Mouse (Mus musculus) myocyte (in vitro differentiated cells): ENCODE data around the gene Pzp. TPM values are rescaled to one million over a fixed set of nuclear protein-coding genes. Genes with fewer than 3 reads are reported as not detected.

Source experiments
- H3K27me3 ChIP-seq: one replicate; pipeline ENCODE4 v1.6.1; 2011; ENCODE audit not compliant: control insufficient read depth, insufficient read depth, insufficient read length
- H3K36me3 ChIP-seq: one replicate; pipeline ENCODE4 v1.6.1; 2011; ENCODE audit not compliant: control insufficient read depth, insufficient read depth
- H3K4me2 ChIP-seq: one replicate; pipeline ENCODE4 v1.6.1; 2011; ENCODE audit warnings: low read depth, control low read depth
- H3K4me3 ChIP-seq: one replicate; pipeline ENCODE4 v1.5.1; 2011; ENCODE audit warnings: mild to moderate bottlenecking, control low read depth, moderate library complexity
- H3K79me2 ChIP-seq: one replicate; pipeline ENCODE4 v1.6.1; 2011; ENCODE audit not compliant: control insufficient read depth, insufficient read depth
- H3ac ChIP-seq: one replicate; pipeline ENCODE4 v1.6.1; 2011; ENCODE audit not compliant: control insufficient read depth, insufficient read length
- CEBPB ChIP-seq: IDR thresholded peaks from 2 replicates; pipeline ENCODE4 v1.6.1; 2011; ENCODE audit warnings: mild to moderate bottlenecking, moderate library complexity; ENCODE audit not compliant: poor library complexity, insufficient read depth, severe bottlenecking
- MAX ChIP-seq: IDR thresholded peaks from one replicate; pipeline ENCODE4 v1.6.1; 2011; ENCODE audit warnings: low read depth, mild to moderate bottlenecking, control low read depth
- MYOD1 ChIP-seq, 3 experiments: IDR thresholded peaks; one replicate each; pipeline ENCODE4 v1.6.1; 2011; ENCODE audit warnings: control low read depth in 2 of 3, low read depth in 2 of 3, mild to moderate bottlenecking in 2 of 3, moderate library complexity in 1 of 3; ENCODE audit not compliant: insufficient read length in 2 of 3, control insufficient read depth in 1 of 3
- MYOG ChIP-seq, 3 experiments: IDR thresholded peaks; one replicate each; pipeline ENCODE4 v1.6.1; 2011; ENCODE audit warnings: control low read depth in 2 of 3, low read depth in 2 of 3, mild to moderate bottlenecking in 2 of 3; ENCODE audit not compliant: insufficient read length in 2 of 3, control insufficient read depth in 1 of 3, insufficient read depth in 1 of 3
- REST ChIP-seq: IDR thresholded peaks from one replicate; pipeline ENCODE4 v1.6.1; 2011; ENCODE audit warnings: mild to moderate bottlenecking, control low read depth, moderate library complexity; ENCODE audit not compliant: insufficient read depth, insufficient read length
- SRF ChIP-seq: IDR thresholded peaks from one replicate; pipeline ENCODE4 v1.6.1; 2011; ENCODE audit warnings: low read depth; ENCODE audit not compliant: control insufficient read depth, insufficient read length
- TCF12 ChIP-seq: IDR thresholded peaks from one replicate; pipeline ENCODE4 v1.6.1; 2011; ENCODE audit warnings: mild to moderate bottlenecking, control low read depth; ENCODE audit not compliant: poor library complexity, insufficient read depth, severe bottlenecking
- TCF3 ChIP-seq: IDR thresholded peaks from one replicate; pipeline ENCODE4 v1.6.1; 2011; ENCODE audit warnings: low read depth, control low read depth; ENCODE audit not compliant: insufficient read length
- USF1 ChIP-seq: IDR thresholded peaks from one replicate; pipeline ENCODE4 v1.6.1; 2011; ENCODE audit warnings: low read depth, mild to moderate bottlenecking, control low read depth, moderate library complexity
- polyA plus RNA-seq: library from polyadenylated mRNA; unstranded; fragments of >200 nt; fragmentation: generic; extraction: Trizol; gene quantifications from one replicate; pipeline ENCODE4 v1.2.1, GENCODE M21; 2012; ENCODE audit warnings: missing spikeins

Gene Pzp
- polyA plus RNA-seq, 1 experiment: not detected

DNA sequence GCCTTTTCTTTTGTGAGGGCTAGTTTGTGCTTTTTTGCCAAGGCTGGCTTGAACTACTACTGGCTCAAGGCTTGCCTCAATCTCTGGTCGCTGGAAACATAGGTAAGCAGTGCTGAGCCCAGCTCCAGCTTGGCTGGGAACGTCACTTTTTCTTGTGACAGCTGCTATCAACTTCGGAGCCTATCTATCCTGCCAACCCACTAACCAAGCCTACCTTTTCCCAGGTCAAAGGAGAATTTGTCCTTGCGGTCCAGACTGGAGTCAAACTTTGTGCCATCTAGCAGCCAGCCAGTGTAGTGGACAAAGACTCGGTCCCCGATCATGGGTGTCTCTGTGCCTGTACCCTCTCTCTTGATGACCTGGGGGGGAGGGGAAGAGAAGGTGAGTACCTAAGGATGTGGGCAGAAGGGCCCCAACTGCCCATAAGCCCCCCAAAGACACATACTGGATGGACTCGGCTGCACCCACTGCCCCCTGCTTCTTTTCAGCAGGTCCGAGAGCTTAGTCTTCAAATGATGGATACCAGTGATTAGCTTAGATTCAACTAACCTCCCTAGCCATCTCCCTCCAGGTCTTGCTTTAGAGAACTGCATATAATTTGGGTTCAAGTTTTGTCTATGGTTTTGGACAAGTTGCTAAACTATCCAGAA, 90.0 kb downstream of the Pzp start:
- H3K4me3 ChIP-seq: peak overlapping the region; percentile 88
- H3K27me3 ChIP-seq: no peaks in the 10 kb centered on the region
- H3K36me3 ChIP-seq: peaks cover 37% of the 10 kb centered on the region
- peak overlapping the region; percentile 81 for H3K4me2 ChIP-seq
- H3ac ChIP-seq: no peak overlapping the region
- TF ChIP-seq TCF12: no peak
- no peak for TF ChIP-seq MYOD1 (IDR thresholded peaks at IDR 0.05; ENCODE audit: control insufficient read depth in 1 of 3, insufficient read length in 2 of 3, low read depth in 2 of 3)
- no peak for TF ChIP-seq REST
- TF ChIP-seq SRF: no peak
- TF ChIP-seq CEBPB: no peak
- peaks cover 23% of the 10 kb centered on the region for H3K79me2 ChIP-seq

DNA sequence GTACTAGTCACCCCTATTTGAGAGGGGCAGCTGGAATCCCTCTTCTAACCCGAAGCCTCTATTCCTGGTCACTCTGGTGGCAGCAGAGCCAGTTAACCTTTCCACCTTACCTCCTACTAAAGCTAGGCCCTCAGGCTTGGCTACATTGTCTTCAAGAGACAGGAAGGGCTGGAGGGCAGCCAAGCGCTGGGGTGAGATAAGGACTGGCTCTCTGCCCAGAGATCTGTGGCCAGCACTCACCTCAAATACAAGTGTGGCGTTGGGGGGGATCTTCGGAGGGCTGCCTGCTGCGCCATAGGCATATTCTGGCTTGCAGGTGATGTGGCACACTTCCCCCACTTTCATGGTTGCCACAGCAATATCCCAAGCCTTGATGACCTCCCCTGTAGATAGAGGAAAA, 91.0 kb downstream of the Pzp start:
- H3K4me2 ChIP-seq: no peak overlapping the region

More for the DNA sequence above, 91.0 kb downstream of the Pzp start:
- H3K27me3 ChIP-seq: no peaks in the 10 kb centered on the region
- peaks cover 23% of the 10 kb centered on the region for H3K79me2 ChIP-seq
- H3K4me3 ChIP-seq: peak overlapping the region; percentile 88
- TF ChIP-seq USF1 (no peak), MAX (no peak), MYOG (IDR thresholded peaks at IDR 0.05; ENCODE audit: control insufficient read depth in 1 of 3, insufficient read depth in 1 of 3, insufficient read length in 2 of 3, low read depth in 2 of 3) (no peak), MYOD1 (IDR thresholded peaks at IDR 0.05; ENCODE audit: control insufficient read depth in 1 of 3, insufficient read length in 2 of 3, low read depth in 2 of 3) (no peak), TCF12 (no peak), CEBPB (no peak), TCF3 (no peak)
- no peak overlapping the region for H3ac ChIP-seq
- peaks cover 45% of the 10 kb centered on the region for H3K36me3 ChIP-seq

Other genes with a start within 250 kb of the Pzp start
- 70.9 TPM for gene Tead4, start 225.9 kb downstream of the Pzp start, polyA plus RNA-seq
- gene Tulp3, start 170.9 kb downstream of the Pzp start, polyA plus RNA-seq: 22.3 TPM
- 32.8 TPM for gene Rhno1, start 163.8 kb downstream of the Pzp start, polyA plus RNA-seq
- 22.5 TPM for gene Foxm1, start 163.8 kb downstream of the Pzp start, polyA plus RNA-seq
- 0.13 TPM for gene Tex52, start 151.3 kb downstream of the Pzp start, polyA plus RNA-seq
- gene Gm44596, start 151.2 kb downstream of the Pzp start, polyA plus RNA-seq: not detected
- gene Nrip2, start 127.4 kb downstream of the Pzp start, polyA plus RNA-seq: 1.1 TPM
- gene Itfg2, start 101.8 kb downstream of the Pzp start, polyA plus RNA-seq: 32.6 TPM
- 224 TPM for gene Fkbp4, start 88.0 kb downstream of the Pzp start, polyA plus RNA-seq
- gene A2ml1, start 54.9 kb upstream of the Pzp start, polyA plus RNA-seq: not detected
- gene Klrb1a, start 96.8 kb upstream of the Pzp start, polyA plus RNA-seq: 0.29 TPM
- gene Clec2h, start 135.7 kb upstream of the Pzp start, polyA plus RNA-seq: not detected
- gene Klrb1, start 196.3 kb upstream of the Pzp start, polyA plus RNA-seq: not detected